Mouse (Mus musculus): Measurements from ENCODE around the gene Ciita. TPM values are rescaled to one million over a fixed set of nuclear protein-coding genes. Genes with fewer than 3 reads are reported as not detected.

The Ciita gene
- polyA plus RNA-seq, 1 experiment from 2014 or later: 0.37 TPM

DNA sequence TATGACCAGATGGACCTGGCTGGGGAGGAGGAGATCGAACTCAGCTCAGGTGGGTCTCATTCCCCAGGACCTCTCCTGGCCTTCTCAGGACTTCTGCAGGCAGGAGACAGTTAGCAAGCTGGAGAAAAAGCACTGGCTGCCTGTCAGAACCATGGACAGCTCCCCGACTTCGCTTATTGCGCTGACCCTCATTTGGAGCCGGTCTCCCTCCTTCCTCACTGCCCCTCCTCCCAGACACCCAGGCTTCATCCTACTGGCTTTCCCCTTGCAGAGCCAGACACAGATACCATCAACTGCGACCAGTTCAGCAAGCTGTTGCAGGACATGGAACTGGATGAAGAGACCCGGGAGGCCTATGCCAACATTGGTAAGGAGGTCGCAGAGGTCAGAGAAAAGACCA lies 22.0 kb downstream of the Ciita start:
- H3K4me3 ChIP-seq: no peak overlapping the region
- H3K4me2 ChIP-seq (replicated peaks): no peak overlapping the region
- no peaks in the 10 kb centered on the region for H3K27me3 ChIP-seq
- 16% methylated on average over 8 of the region's 8 CpGs for WGBS
- no peaks in the 10 kb centered on the region for H3K36me3 ChIP-seq
- H3K9me3 ChIP-seq: no peaks in the 10 kb centered on the region
- H3K27ac ChIP-seq (replicated peaks): no peak overlapping the region
- H3K4me1 ChIP-seq: no peaks in the 10 kb centered on the region
- ATAC-seq (replicated peaks): no peak
- no peak overlapping the region for H3K9ac ChIP-seq (replicated peaks)

DNA sequence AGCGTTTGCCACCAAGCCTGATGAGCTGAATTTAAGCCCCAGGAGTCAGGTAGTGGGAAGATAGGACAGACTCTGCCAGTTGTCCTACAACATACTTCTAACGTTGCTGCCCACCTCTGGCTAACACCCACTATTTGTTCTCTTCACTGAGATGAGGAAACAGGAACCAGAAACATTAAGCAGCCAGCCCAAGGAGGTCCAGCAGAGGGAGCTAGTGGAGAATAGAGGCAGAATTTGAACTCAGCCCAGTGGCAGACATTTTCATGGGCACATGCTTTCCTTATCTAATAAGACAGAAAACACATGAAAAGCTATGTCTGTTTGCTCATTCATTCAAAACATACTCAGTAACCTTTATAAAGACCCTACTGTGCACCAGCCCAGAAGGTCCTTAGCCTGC lies 23.2 kb downstream of the Ciita start:
- no peaks in the 10 kb centered on the region for H3K9me3 ChIP-seq
- peaks cover 8% of the 10 kb centered on the region; the same call in 1 of the 2 replicates for H3K4me1 ChIP-seq
- H3K27ac ChIP-seq (replicated peaks): no peak overlapping the region
- H3K9ac ChIP-seq (replicated peaks): no peak overlapping the region
- H3K36me3 ChIP-seq: no peaks in the 10 kb centered on the region
- H3K4me2 ChIP-seq (replicated peaks): no peak overlapping the region
- ATAC-seq (replicated peaks): no peak
- 78% methylated on average over 2 of the region's 2 CpGs for WGBS
- H3K27me3 ChIP-seq: no peaks in the 10 kb centered on the region
- H3K4me3 ChIP-seq: no peak overlapping the region

DNA sequence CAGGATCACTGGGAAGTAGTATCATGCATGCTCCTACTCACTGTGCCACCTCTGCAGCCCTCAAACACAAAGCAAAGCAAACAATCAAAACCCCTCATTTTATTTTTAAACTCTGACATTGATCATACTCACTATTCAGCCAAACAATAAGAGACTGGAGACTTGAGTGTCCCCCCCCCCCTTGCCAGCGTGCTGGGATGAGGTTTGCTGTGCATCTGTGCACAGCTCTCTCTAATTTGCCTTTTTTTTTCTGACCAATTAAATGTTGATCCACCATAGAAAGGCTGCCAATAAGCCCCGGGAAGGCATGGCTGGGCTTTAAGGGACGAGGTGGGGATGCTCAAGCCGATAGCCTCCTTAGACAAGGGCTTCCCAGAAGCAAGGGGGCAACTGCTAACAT lies 27.6 kb downstream of the Ciita start:
- no peak overlapping the region; the same call in 1 of the 2 replicates for H3K9ac ChIP-seq (replicated peaks)
- H3K9me3 ChIP-seq: no peaks in the 10 kb centered on the region
- H3K4me2 ChIP-seq (replicated peaks): no peak overlapping the region
- H3K36me3 ChIP-seq: no peaks in the 10 kb centered on the region
- peaks cover 8% of the 10 kb centered on the region; the same call in 1 of the 2 replicates for H3K4me1 ChIP-seq
- no peak overlapping the region for H3K4me3 ChIP-seq
- H3K27me3 ChIP-seq: no peaks in the 10 kb centered on the region
- 12% methylated on average over 4 of the region's 4 CpGs for WGBS
- 0 out of 2 replicates have a peak, but pooled peaks have one; percentile 42 for ATAC-seq (replicated peaks)
- H3K27ac ChIP-seq (replicated peaks): no peak overlapping the region

DNA sequence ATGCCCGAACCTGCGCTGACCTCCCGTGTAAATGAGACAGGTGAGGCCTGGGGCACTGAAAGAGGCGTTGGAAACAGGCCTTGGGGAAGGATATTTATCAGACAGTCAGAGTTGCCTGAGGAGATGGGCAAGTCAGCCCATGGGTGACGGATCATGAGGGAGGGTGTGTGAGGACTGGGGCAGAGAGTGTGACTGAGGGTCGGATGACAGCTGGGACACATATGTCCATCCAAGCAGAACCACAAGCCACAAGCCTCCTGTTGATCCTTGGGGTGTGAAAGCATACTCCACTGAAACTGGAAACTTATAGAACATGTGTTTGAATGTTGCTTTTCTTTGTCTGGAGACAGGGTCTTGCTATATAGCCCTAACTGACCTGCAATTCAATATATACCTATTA lies 28.8 kb downstream of the Ciita start:
- WGBS: 80% methylated on average over 6 of the region's 6 CpGs
- H3K9ac ChIP-seq (replicated peaks): no peak overlapping the region
- ATAC-seq (replicated peaks): no peak
- peaks cover 8% of the 10 kb centered on the region; the same call in 1 of the 2 replicates for H3K4me1 ChIP-seq
- H3K4me2 ChIP-seq (replicated peaks): no peak overlapping the region
- H3K9me3 ChIP-seq: no peaks in the 10 kb centered on the region
- H3K27me3 ChIP-seq: no peaks in the 10 kb centered on the region
- H3K27ac ChIP-seq (replicated peaks): no peak overlapping the region
- H3K36me3 ChIP-seq: no peaks in the 10 kb centered on the region
- H3K4me3 ChIP-seq: no peak overlapping the region

DNA sequence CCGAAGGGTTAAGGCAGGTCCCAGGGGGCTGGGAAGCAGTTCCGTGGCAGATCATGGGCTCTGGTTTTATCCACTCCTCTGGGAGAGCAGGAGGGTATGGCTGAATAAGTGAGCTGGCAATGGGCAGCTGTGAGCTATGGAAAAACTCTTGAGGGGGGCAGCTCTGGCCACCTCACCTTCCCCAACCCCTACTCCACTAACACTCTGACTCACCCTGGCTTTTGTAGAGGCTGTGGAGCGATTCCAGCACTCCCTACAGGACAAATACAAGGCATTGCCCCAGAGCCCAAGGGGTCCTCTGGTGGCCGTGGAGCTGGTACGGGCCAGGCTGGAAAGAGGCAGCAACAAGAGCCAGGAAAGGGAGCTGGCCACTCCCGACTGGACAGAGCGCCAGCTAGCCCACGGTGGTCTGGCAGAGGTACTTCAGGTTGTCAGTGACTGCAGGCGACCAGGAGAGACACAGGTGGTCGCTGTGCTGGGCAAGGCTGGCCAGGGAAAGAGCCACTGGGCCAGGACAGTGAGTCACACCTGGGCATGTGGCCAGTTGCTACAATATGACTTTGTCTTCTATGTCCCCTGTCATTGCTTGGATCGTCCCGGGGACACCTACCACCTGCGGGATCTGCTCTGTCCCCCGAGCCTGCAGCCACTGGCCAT lies 30.7 kb downstream of the Ciita start:
- Histone ChIP-seq H3K4me2 (replicated peaks) (no peak overlapping the region), H3K4me3 (no peak overlapping the region), H3K27ac (replicated peaks) (no peak overlapping the region), H3K36me3 (no peaks in the 10 kb centered on the region), H3K4me1 (peaks cover 8% of the 10 kb centered on the region; the same call in 1 of the 2 replicates), H3K27me3 (no peaks in the 10 kb centered on the region), H3K9me3 (no peaks in the 10 kb centered on the region), H3K9ac (replicated peaks) (no peak overlapping the region)
- 52% methylated on average over 14 of the region's 14 CpGs for WGBS
- no peak for ATAC-seq (replicated peaks)

DNA sequence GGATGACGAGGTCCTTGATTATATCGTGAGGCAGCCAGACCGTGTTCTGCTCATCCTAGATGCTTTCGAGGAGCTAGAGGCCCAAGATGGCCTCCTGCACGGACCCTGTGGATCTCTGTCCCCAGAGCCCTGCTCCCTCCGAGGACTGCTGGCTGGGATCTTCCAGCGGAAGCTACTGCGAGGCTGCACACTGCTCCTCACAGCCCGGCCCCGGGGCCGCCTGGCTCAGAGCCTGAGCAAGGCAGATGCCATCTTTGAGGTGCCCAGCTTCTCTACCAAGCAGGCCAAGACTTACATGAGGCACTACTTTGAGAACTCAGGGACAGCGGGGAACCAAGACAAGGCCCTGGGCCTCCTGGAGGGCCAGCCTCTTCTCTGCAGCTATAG lies 31.3 kb downstream of the Ciita start:
- no peak overlapping the region for H3K4me2 ChIP-seq (replicated peaks)
- no peaks in the 10 kb centered on the region for H3K36me3 ChIP-seq
- no peak for ATAC-seq (replicated peaks)
- H3K9me3 ChIP-seq: no peaks in the 10 kb centered on the region
- no peak overlapping the region for H3K27ac ChIP-seq (replicated peaks)
- 79% methylated on average over 12 of the region's 12 CpGs for WGBS
- peaks cover 8% of the 10 kb centered on the region; the same call in 1 of the 2 replicates for H3K4me1 ChIP-seq
- H3K27me3 ChIP-seq: no peaks in the 10 kb centered on the region
- H3K4me3 ChIP-seq: no peak overlapping the region
- H3K9ac ChIP-seq (replicated peaks): no peak overlapping the region

DNA sequence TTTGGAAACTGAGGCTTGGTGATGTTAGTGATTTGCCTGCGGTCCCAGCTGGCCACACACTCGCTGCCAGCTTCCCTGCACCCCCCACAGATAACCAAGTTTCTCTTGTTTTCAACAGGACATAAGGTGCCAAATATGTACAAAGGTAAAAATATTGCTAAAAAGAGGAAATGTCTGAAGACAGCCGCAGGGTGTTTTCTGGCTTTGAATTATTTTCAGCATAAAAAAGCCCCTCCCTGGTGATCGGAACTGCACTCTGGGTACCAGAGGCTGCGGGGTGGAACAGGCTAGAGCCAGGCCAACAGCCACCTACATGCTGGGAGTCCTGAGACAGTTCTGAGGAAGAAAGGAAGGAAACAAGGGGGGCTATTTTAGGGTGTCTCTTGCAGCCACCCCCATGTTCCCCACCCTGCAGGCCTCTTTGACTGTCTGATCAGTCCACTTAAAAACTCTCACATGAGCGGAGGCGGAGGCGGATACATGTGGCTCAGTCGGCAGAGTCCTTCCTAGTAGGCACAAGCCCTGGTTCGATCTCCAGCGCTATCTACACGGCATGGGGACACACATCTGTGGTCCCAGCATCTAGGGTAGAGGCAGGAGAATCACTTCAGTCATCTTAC lies 36.2 kb downstream of the Ciita start:
- H3K4me3 ChIP-seq: no peak overlapping the region
- ATAC-seq (replicated peaks): no peak
- no peak overlapping the region for H3K9ac ChIP-seq (replicated peaks)
- no peak overlapping the region for H3K27ac ChIP-seq (replicated peaks)
- no peaks in the 10 kb centered on the region for H3K4me1 ChIP-seq
- H3K27me3 ChIP-seq: no peaks in the 10 kb centered on the region
- H3K9me3 ChIP-seq: no peaks in the 10 kb centered on the region
- H3K36me3 ChIP-seq: no peaks in the 10 kb centered on the region
- no peak overlapping the region for H3K4me2 ChIP-seq (replicated peaks)
- 90% methylated on average over 12 of the region's 12 CpGs for WGBS

DNA sequence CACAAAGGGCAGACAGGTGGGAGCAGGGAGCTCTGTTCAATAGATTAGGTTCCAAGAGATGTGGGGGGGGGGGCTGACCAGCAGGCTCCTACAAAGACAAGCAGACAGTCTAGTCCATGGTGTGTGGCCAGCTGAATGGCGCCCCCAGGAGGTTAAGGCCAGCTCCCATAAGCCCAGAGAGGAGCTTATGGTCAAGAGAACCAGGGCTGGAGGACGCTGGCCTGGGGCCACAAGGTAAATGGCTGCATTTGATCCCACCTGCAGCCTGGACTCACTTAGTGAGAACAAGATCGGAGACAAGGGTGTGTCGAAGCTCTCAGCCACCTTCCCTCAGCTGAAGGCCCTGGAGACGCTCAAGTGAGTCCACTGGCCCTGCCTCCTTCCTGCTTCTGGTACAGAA lies 38.2 kb downstream of the Ciita start:
- H3K9me3 ChIP-seq: no peaks in the 10 kb centered on the region
- 56% methylated on average over 5 of the region's 5 CpGs for WGBS
- H3K36me3 ChIP-seq: no peaks in the 10 kb centered on the region
- peaks cover 3% of the 10 kb centered on the region; the same call in 1 of the 2 replicates for H3K4me1 ChIP-seq
- ATAC-seq (replicated peaks): no peak
- H3K4me2 ChIP-seq (replicated peaks): no peak overlapping the region
- no peak overlapping the region for H3K27ac ChIP-seq (replicated peaks)
- no peaks in the 10 kb centered on the region for H3K27me3 ChIP-seq
- no peak overlapping the region for H3K9ac ChIP-seq (replicated peaks)
- H3K4me3 ChIP-seq: no peak overlapping the region

DNA sequence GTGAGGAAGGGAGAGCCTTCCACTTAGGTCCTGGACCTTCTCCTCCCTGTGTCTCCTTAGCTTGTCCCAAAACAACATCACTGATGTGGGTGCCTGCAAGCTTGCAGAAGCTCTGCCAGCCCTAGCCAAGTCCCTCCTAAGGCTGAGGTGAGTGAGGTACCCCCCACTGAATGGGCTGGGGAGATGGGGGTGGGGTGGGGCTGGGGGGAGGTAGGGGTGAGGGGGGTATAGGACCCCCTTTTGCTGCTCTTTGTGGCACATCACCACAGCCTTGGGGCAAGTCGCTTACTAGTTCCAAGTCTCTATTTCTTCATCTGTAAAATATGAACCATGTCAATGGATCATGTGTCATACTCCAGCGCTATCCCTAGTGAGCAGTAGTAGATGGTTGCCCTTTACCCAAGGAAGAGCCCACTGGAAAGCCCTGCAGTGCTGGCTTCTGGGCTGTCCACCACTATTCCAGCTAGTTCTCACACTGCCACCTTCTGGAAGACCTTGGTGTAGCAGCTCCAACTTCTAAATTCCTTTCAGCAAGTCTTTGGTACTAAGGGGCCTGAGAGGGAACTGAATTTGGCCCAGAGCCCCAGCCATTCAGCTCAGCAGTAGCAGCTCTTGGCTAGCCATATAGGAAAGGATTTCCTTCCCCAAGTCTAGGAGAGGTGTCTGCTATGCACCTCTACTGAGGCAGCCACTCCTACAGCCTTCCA lies 41.2 kb downstream of the Ciita start:
- Histone ChIP-seq H3K4me1 (peaks cover 3% of the 10 kb centered on the region; the same call in 1 of the 2 replicates), H3K9ac (replicated peaks) (no peak overlapping the region), H3K27ac (replicated peaks) (no peak overlapping the region), H3K4me2 (replicated peaks) (no peak overlapping the region), H3K27me3 (no peaks in the 10 kb centered on the region), H3K36me3 (no peaks in the 10 kb centered on the region), H3K9me3 (no peaks in the 10 kb centered on the region), H3K4me3 (no peak overlapping the region)
- peak; percentile 75 for ATAC-seq (replicated peaks)
- 48% methylated on average over 2 of the region's 2 CpGs for WGBS

DNA sequence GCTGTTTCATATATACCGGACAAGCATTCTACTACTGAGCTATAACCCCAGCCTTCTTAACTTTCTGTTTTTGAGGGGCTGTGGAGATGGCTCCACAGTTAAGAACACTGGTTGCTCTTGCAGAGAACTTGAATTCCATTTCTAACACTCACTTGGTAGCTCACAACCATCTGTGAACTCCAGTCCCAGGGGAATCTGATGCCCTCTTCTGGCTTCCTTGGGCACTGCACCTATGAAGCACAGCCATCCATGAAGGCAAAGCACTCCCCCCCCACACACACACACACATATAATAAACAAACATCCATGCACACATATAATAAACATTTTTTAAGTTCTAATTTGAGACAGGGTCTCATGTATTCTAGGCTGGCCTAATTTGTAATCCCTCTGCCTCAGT lies 43.0 kb downstream of the Ciita start:
- no peaks in the 10 kb centered on the region for H3K36me3 ChIP-seq
- H3K4me3 ChIP-seq: no peak overlapping the region
- no peaks in the 10 kb centered on the region for H3K9me3 ChIP-seq
- H3K4me2 ChIP-seq (replicated peaks): no peak overlapping the region
- H3K9ac ChIP-seq (replicated peaks): no peak overlapping the region
- ATAC-seq (replicated peaks): no peak
- 58% methylated on average over 1 of the region's 1 CpGs for WGBS
- H3K27ac ChIP-seq (replicated peaks): no peak overlapping the region
- H3K4me1 ChIP-seq: peaks cover 11% of the 10 kb centered on the region
- H3K27me3 ChIP-seq: no peaks in the 10 kb centered on the region

DNA sequence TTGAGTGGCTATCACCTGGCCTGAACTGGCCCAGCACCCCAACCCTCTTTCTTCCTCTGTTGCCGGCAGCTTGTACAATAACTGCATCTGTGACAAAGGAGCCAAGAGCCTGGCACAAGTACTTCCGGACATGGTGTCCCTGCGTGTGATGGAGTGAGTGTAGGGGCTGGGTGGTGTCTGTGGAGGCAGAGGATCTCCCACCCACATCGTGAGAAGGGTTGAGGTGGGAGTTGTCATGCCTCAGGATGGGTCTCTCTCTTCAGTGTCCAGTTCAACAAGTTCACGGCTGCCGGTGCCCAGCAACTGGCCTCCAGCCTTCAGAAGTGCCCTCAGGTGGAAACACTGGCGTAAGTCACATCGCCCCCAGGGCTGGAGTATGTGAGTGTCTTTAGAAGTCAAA lies 43.8 kb downstream of the Ciita start:
- no peak overlapping the region for H3K4me3 ChIP-seq
- H3K9me3 ChIP-seq: no peaks in the 10 kb centered on the region
- peaks cover 11% of the 10 kb centered on the region for H3K4me1 ChIP-seq
- ATAC-seq (replicated peaks): no peak
- no peak overlapping the region for H3K27ac ChIP-seq (replicated peaks)
- no peaks in the 10 kb centered on the region for H3K36me3 ChIP-seq
- H3K9ac ChIP-seq (replicated peaks): no peak overlapping the region
- H3K4me2 ChIP-seq (replicated peaks): no peak overlapping the region
- H3K27me3 ChIP-seq: no peaks in the 10 kb centered on the region
- WGBS: 93% methylated on average over 8 of the region's 8 CpGs

DNA sequence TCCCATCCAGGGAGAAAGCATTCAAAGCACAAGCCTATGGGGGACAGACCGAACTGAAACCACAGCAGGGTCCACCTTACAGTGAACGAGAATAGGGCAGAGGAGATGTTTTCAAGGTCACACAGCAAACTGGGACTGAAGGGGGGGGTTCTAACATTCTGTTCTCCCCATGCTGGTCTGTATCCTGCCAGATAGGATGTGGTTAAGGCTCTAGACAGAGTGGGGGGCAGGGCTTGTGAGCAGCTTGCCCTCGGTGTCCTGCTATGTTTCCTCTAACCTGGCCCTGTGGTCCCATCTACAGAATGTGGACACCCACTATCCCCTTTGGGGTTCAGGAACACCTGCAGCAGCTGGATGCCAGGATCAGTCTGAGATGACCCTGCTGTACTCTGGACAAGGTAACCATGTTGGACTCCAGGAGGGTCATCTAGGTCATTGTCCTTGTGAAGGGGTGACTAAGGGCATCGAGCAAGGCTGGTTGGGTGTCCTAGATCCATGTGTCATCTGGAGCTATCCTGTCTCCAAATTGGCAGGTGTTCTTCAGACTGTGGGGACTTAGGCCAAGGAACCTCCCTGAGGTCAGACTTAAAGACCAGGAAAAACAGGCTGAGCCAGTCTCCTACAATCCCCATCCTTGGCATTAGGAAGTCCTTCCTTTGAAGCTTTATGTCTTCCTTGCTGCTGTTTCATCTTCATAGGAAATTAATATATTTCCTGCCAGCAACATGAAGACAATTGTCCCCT lies 45.2 kb downstream of the Ciita start:
- Histone ChIP-seq H3K4me3 (no peak overlapping the region), H3K27ac (replicated peaks) (no peak overlapping the region), H3K4me2 (replicated peaks) (no peak overlapping the region), H3K9me3 (no peaks in the 10 kb centered on the region), H3K27me3 (no peaks in the 10 kb centered on the region), H3K9ac (replicated peaks) (no peak overlapping the region), H3K4me1 (peaks cover 11% of the 10 kb centered on the region), H3K36me3 (no peaks in the 10 kb centered on the region)
- ATAC-seq (replicated peaks): no peak
- WGBS: 90% methylated on average over 4 of the region's 4 CpGs
